Mouse (Mus musculus) cortical plate, adult 2 months (tissue): Measurements from ENCODE around the gene Miox. TPM values are rescaled to one million over a fixed set of nuclear protein-coding genes. Genes with fewer than 3 reads are reported as not detected.

Experiments
- H3K27ac ChIP-seq: fragments of 200-500 bp; 2 replicates; pipeline ENCODE4 v1.5.1; 2012; ENCODE audit warnings: low read length, control low read depth, inconsistent platforms; ENCODE audit not compliant: insufficient read depth
- H3K4me1 ChIP-seq: fragments of 200-500 bp; 2 replicates; pipeline ENCODE4 v1.6.1; 2011; ENCODE audit warnings: low read length; ENCODE audit not compliant: control insufficient read depth, insufficient read depth
- H3K4me3 ChIP-seq: fragments of 200-500 bp; 2 replicates; pipeline ENCODE4 v1.5.1; 2011; ENCODE audit warnings: mild to moderate bottlenecking, low read length, control low read depth; ENCODE audit not compliant: insufficient read depth
- CTCF ChIP-seq: fragments of 200-500 bp; IDR thresholded peaks from 2 replicates; pipeline ENCODE4 v1.5.1; 2011; ENCODE audit warnings: mild to moderate bottlenecking, control low read depth, low read length; ENCODE audit not compliant: insufficient read depth; ENCODE audit errors: extremely low read depth
- POLR2A ChIP-seq: fragments of 200-500 bp; IDR thresholded peaks from 2 replicates; pipeline ENCODE4 v1.6.1; 2011; ENCODE audit warnings: mild to moderate bottlenecking, low read length, control low read depth; ENCODE audit not compliant: insufficient read depth; ENCODE audit errors: extremely low read depth
- polyA plus RNA-seq: library from polyadenylated mRNA; depleted of rRNA; stranded (reverse); fragments of >200 nt; gene quantifications from 2 replicates; pipeline ENCODE4 v1.2.3, GENCODE M21; 2012; rRNA removed

Gene Miox
- polyA plus RNA-seq, 1 experiment: not detected

DNA sequence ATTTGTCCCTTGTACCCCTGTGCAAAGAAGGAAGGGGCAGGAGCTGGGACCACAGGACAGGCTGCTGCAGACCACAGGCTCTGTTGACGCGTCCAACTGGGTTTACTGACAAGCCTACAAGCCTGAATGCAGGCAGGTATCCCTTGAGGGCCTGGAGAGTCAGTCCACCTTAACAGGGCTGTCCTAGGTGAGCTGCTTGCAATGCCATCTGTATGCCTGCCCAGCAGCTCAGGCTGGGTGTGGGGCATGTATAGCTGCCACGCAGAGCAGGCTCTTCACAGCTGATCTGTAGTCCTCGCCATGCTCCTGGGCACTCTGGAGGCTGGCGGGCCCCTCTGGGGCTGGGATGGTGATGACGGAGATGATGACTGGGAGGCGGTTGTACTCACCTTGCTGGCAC lies 50.4 kb downstream of the Miox start, which contains the start of gene Klhdc7b:
Klhdc7b (plus strand) TSS at position 301 of the 400 bp plus-strand sequence.
- Histone ChIP-seq H3K4me3 (no peak within 1 kb of the TSS), H3K27ac (no peak within 1 kb of the TSS), H3K4me1 (no peaks in the 10 kb centered on the region)
- TF ChIP-seq POLR2A: no peak
- no peak for TF ChIP-seq CTCF

Other genes with a start within 250 kb of the Miox start
- gene Selenoo, start 245.3 kb upstream of the Miox start, polyA plus RNA-seq: 37.1 and 38.5 TPM in 2 replicates
- gene Tubgcp6, start 211.3 kb upstream of the Miox start, polyA plus RNA-seq: 31.8 and 34.1 TPM in 2 replicates
- gene Hdac10, start 205.7 kb upstream of the Miox start, polyA plus RNA-seq: 31.3 and 36.0 TPM in 2 replicates
- 21.0 and 22.3 TPM in 2 replicates for gene Mapk12, start 193.7 kb upstream of the Miox start, polyA plus RNA-seq
- gene Mapk11, start 184.8 kb upstream of the Miox start, polyA plus RNA-seq: 91.5 and 93.7 TPM in 2 replicates
- 51.0 and 52.9 TPM in 2 replicates for gene Plxnb2, start 153.6 kb upstream of the Miox start, polyA plus RNA-seq
- 137 and 148 TPM in 2 replicates for gene Dennd6b, start 137.9 kb upstream of the Miox start, polyA plus RNA-seq
- gene Ppp6r2, start 122.8 kb upstream of the Miox start, polyA plus RNA-seq: 119 and 135 TPM in 2 replicates
- 264 and 276 TPM in 2 replicates for gene Sbf1, start 19.1 kb upstream of the Miox start, polyA plus RNA-seq
- not detected in 2 replicates for gene Adm2, start 11.7 kb upstream of the Miox start, polyA plus RNA-seq
- 12.8 and 13.5 TPM in 2 replicates for gene Lmf2, start 21.3 kb downstream of the Miox start, polyA plus RNA-seq
- 119 TPM in 2 replicates for gene Ncaph2, start 21.3 kb downstream of the Miox start, polyA plus RNA-seq
- gene Sco2, start 39.4 kb downstream of the Miox start, polyA plus RNA-seq: 35.2 and 36.9 TPM in 2 replicates
- gene Tymp, start 42.6 kb downstream of the Miox start, polyA plus RNA-seq: 3.1 and 3.7 TPM in 2 replicates
- 5.4 and 5.6 TPM in 2 replicates for gene Odf3b, start 44.9 kb downstream of the Miox start, polyA plus RNA-seq
- gene Klhdc7b, start 50.5 kb downstream of the Miox start, polyA plus RNA-seq: 0.71 and 0.85 TPM in 2 replicates
- 0.33 TPM in 1 of 2 replicates, not detected in the other for gene Syce3, start 76.1 kb downstream of the Miox start, polyA plus RNA-seq
- gene Cpt1b, start 91.5 kb downstream of the Miox start, polyA plus RNA-seq: 2.5 and 2.7 TPM in 2 replicates
- gene C730034F03Rik, start 95.2 kb downstream of the Miox start, polyA plus RNA-seq: 2.8 and 3.2 TPM in 2 replicates
- 0.08 and 0.21 TPM in 2 replicates for gene Gm44502, start 95.3 kb downstream of the Miox start, polyA plus RNA-seq
- gene Chkb, start 95.5 kb downstream of the Miox start, polyA plus RNA-seq: 60.0 and 66.7 TPM in 2 replicates
- 141 and 146 TPM in 2 replicates for gene Mapk8ip2, start 119.5 kb downstream of the Miox start, polyA plus RNA-seq
- gene Arsa, start 143.0 kb downstream of the Miox start, polyA plus RNA-seq: 39.9 and 40.2 TPM in 2 replicates
- gene Shank3, start 165.2 kb downstream of the Miox start, polyA plus RNA-seq: 98.8 and 99.7 TPM in 2 replicates
- gene Acr, start 233.9 kb downstream of the Miox start, polyA plus RNA-seq: 3.2 and 4.4 TPM in 2 replicates